Mouse (Mus musculus): ENCODE results near the gene Vmn1r100.
"Not testable (repeated sequence)": the region's sequence is repeated elsewhere in the genome, so short reads cannot be mapped to it uniquely, and the experiment has no call there.

The Vmn1r100 gene

DNA sequence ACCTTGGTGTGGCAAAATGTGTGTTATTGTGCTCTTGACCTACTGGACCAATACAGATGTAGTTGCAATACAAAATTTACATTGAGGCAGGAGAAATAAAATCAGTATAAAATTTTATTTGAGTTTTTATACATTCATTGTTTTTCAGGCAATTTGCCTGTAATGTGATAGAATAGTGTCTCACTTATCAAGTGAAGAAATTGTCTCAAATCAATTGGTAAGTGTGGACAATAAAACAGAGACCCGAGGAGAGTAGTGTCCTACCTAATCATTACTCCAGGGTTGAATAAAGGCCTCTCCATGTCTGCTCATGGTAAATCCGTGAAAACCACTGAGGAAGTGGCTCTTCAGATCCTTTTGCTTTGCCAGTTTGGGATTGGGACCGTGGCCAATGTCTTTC is at the start of gene Vmn1r100:
Gene Vmn1r100, plus strand, starts transcription at position 301 of the 400 bp plus-strand sequence.
- not testable (repeated sequence) for TF ChIP-seq GATA4 (IDR thresholded peaks at IDR 0.05; ENCODE audit: insufficient replicate concordance, low read length)

DNA sequence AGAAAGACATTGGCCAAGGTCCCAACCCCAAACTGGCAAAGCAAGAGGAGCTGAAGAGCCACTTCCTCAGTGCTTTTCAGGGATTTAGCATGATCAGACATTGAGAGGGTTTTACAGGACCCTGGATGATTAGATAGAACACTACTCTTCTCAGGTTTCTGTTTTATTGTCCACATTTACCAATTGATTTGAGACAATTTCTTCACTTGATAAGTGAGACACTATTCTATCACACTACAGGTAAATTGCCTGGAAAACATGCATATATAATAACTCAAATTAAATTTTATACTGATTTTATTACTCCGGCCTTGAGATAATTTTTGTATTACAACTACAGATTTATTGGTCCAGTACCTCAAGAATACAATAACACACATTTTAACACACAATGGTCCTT is 42.4 kb upstream of the Vmn1r100 start, which contains the start of gene Gm5728:
Gene Gm5728, minus strand, starts transcription at position 101 of the 400 bp plus-strand sequence.
- not testable (repeated sequence) for TF ChIP-seq GATA4 (IDR thresholded peaks at IDR 0.05; ENCODE audit: insufficient replicate concordance, low read length)

DNA sequence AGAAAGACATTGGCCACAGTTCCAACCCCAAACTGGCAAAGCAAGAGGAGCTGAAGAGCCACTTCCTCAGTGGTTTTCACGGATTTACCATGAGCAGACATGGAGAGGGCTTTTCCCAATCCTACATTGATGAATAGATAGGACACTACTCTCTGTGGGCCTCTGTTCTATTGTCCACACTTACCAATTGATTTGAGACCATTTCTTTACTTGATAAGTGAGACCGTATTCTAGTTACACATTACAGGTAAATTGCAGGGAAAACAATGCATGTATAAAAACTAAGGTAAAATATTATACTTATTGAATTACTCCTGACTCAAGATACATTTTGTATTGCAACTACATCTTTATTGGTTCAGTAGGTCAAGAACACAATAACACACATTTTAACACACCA is 24.8 kb downstream of the Vmn1r100 start, which contains the start of gene Vmn1r101:
Gene Vmn1r101, minus strand, starts transcription at position 101 of the 400 bp plus-strand sequence.
- TF ChIP-seq GATA4 (IDR thresholded peaks at IDR 0.05; ENCODE audit: insufficient replicate concordance, low read length) = not testable (repeated sequence)

Measured in liver, adult (tissue).